Mouse (Mus musculus): ENCODE results near the gene Nit2. TPM values are rescaled to one million over a fixed set of nuclear protein-coding genes. Genes with fewer than 3 reads are reported as not detected.
"Not testable (repeated sequence)": the region's sequence is repeated elsewhere in the genome, so short reads cannot be mapped to it uniquely, and the experiment has no call there.

Gene Nit2
- polyA plus RNA-seq, 1 experiment from 2014 or later, result 63.6 TPM

DNA sequence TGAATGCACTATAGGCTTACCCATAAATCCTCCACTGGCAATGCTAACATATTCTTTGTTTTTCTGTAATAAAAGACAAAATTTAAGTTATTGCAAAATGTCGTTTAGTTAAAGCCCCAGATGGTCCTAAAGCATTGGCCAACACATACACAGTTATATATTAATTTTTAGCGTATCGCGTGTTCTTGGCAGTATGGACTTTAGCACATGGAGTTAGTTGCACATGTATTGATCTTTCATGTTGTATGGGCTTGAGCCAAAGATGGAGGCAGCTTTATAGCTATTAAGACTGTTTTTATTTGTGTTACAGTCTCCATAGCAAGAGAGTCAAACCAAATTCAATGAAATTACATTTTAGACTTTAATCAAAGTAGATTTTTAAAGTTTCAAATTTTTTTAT lies 19.5 kb upstream of the Nit2 start:
- no peaks in the 10 kb centered on the region for H3K4me1 ChIP-seq (ENCODE audit: control insufficient read depth, insufficient read depth, low read length)
- ATAC-seq (ENCODE audit: low read depth), result no peak
- no peaks in the 10 kb centered on the region for H3K27me3 ChIP-seq (ENCODE audit: control insufficient read depth, insufficient read depth, low read length)
- WGBS, result 95% methylated on average over 4 of the region's 4 CpGs
- peaks cover 38% of the 10 kb centered on the region for H3K36me3 ChIP-seq (ENCODE audit: control insufficient read depth, insufficient read depth, low read length)
- no peak overlapping the region for H3K27ac ChIP-seq (ENCODE audit: low read depth, low read length)
- H3K4me3 ChIP-seq (ENCODE audit: low read depth, low read length), result no peak overlapping the region
- no peaks in the 10 kb centered on the region for H3K9me3 ChIP-seq (ENCODE audit: control insufficient read depth, low read length)
- H3K9ac ChIP-seq (replicated peaks; ENCODE audit: low read depth, low read length), result no peak overlapping the region
- no peak overlapping the region for H3K4me2 ChIP-seq (ENCODE audit: low read depth, low read length)

DNA sequence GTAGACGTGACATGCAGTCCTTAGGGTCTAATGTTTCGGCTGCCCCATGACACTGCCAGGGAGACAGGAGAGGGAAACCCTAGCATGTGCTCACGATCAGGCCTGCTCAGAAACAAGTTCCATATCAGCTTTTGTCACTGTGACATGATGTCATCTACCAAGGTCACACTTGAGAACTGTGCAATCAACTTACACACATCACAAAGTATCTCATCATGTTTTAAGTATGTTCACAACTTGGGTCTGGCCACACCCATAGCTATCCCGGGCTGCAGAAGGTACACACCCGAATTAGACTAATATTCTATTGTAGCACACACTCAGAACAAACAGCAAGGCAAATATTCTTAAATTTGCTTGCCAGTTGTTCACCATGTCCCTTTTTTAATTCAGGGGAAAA lies 14.9 kb upstream of the Nit2 start:
- no peak overlapping the region for H3K27ac ChIP-seq (ENCODE audit: low read depth, low read length)
- 95% methylated on average over 5 of the region's 5 CpGs for WGBS
- H3K4me2 ChIP-seq (ENCODE audit: low read depth, low read length), result no peak overlapping the region
- H3K4me1 ChIP-seq (ENCODE audit: control insufficient read depth, insufficient read depth, low read length), result no peaks in the 10 kb centered on the region
- H3K27me3 ChIP-seq (ENCODE audit: control insufficient read depth, insufficient read depth, low read length), result no peaks in the 10 kb centered on the region
- ATAC-seq (ENCODE audit: low read depth), result no peak
- H3K36me3 ChIP-seq (ENCODE audit: control insufficient read depth, insufficient read depth, low read length), result peaks cover 35% of the 10 kb centered on the region
- H3K4me3 ChIP-seq (ENCODE audit: low read depth, low read length), result no peak overlapping the region
- H3K9me3 ChIP-seq (ENCODE audit: control insufficient read depth, low read length), result no peaks in the 10 kb centered on the region
- no peak overlapping the region for H3K9ac ChIP-seq (replicated peaks; ENCODE audit: low read depth, low read length)

- Histone ChIP-seq H3K9me3 (ENCODE audit: control insufficient read depth, low read length) (no peaks in the 10 kb centered on the region), H3K27ac (ENCODE audit: low read depth, low read length) (no peak overlapping the region), H3K4me2 (ENCODE audit: low read depth, low read length) (no peak overlapping the region), H3K4me1 (ENCODE audit: control insufficient read depth, insufficient read depth, low read length) (no peaks in the 10 kb centered on the region), H3K36me3 (ENCODE audit: control insufficient read depth, insufficient read depth, low read length) (peaks cover 35% of the 10 kb centered on the region), H3K27me3 (ENCODE audit: control insufficient read depth, insufficient read depth, low read length) (no peaks in the 10 kb centered on the region), H3K4me3 (ENCODE audit: low read depth, low read length) (no peak overlapping the region), H3K9ac (replicated peaks; ENCODE audit: low read depth, low read length) (no peak overlapping the region)
- 89% methylated on average over 11 of the region's 11 CpGs for WGBS
- ATAC-seq (ENCODE audit: low read depth), result no peak
These were observed 14.0 kb upstream of the Nit2 start for GRCm38 (mm10) chr16:57181180-57181579.

DNA sequence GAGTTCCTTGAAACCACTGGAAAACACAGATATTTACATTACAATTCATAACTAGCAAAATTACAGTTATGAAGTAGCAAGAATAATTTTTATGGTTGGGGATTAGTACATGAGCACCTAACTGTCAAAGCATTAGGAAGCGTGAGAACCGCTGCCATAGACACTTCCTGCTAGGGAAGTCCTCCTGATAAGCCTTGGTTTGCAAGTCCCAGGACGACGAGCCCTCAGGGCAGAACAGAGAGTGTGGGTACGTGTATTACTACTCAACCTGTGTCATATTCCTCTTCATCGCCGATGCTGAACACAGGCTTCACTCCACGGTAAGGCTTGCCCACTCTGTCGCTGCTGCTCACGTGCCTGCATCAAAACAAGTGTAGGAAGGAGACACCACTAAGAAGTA lies 10.5 kb upstream of the Nit2 start:
- Histone ChIP-seq H3K4me2 (ENCODE audit: low read depth, low read length) (no peak overlapping the region), H3K4me1 (ENCODE audit: control insufficient read depth, insufficient read depth, low read length) (no peaks in the 10 kb centered on the region), H3K36me3 (ENCODE audit: control insufficient read depth, insufficient read depth, low read length) (peaks cover 18% of the 10 kb centered on the region), H3K27ac (ENCODE audit: low read depth, low read length) (no peak overlapping the region), H3K9me3 (ENCODE audit: control insufficient read depth, low read length) (no peaks in the 10 kb centered on the region), H3K4me3 (ENCODE audit: low read depth, low read length) (no peak overlapping the region), H3K27me3 (ENCODE audit: control insufficient read depth, insufficient read depth, low read length) (no peaks in the 10 kb centered on the region), H3K9ac (replicated peaks; ENCODE audit: low read depth, low read length) (no peak overlapping the region)
- 93% methylated on average over 10 of the region's 10 CpGs for WGBS
- ATAC-seq (ENCODE audit: low read depth), result no peak; the same call in 1 of the 2 replicates

DNA sequence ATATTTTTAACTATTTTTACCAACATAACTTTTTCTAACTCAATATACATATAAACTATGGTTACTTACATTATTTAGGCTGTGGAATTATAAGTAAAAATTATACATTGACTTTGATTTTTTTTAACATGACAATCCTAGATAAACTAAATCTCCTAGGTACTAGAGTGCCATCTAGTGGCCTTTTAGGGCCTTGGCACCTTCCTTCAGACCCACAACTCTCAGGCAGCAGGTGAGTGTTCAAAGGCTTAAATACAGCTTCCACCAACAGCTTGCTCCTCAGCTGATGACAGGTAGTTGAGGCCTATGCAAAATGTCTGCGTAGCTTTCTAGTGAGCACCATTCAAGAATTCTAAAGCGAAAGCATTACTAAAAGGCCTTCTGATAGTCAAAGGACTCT lies 10.1 kb upstream of the Nit2 start:
- peak; percentile 38; the same call in 1 of the 2 replicates for ATAC-seq (ENCODE audit: low read depth)
- WGBS, result 61% methylated on average over 2 of the region's 2 CpGs
- Histone ChIP-seq H3K4me2 (ENCODE audit: low read depth, low read length) (no peak overlapping the region), H3K9me3 (ENCODE audit: control insufficient read depth, low read length) (no peaks in the 10 kb centered on the region), H3K27ac (ENCODE audit: low read depth, low read length) (no peak overlapping the region), H3K36me3 (ENCODE audit: control insufficient read depth, insufficient read depth, low read length) (peaks cover 18% of the 10 kb centered on the region), H3K9ac (replicated peaks; ENCODE audit: low read depth, low read length) (no peak overlapping the region), H3K27me3 (ENCODE audit: control insufficient read depth, insufficient read depth, low read length) (no peaks in the 10 kb centered on the region), H3K4me1 (ENCODE audit: control insufficient read depth, insufficient read depth, low read length) (no peaks in the 10 kb centered on the region), H3K4me3 (ENCODE audit: low read depth, low read length) (no peak overlapping the region)

DNA sequence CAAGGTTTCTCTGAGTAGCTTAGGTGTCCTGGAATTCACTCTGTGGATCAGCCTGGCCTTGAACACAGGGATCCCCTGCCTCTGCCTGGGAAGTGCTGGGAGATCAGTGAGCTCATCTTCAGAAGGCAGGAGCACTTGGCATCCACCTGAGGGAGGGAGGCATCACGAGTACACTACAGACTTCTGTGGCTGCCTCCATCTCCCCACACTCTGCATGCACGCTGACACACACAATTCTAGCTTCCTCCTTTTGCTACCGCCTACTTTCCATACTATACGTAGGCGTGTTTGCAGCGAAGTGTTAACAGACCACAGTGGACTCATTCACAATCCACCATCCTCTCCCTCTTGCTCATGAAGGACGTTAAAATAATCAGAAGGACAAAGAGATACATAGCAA lies 9.1 kb upstream of the Nit2 start:
- Histone ChIP-seq H3K4me2 (ENCODE audit: low read depth, low read length) (no peak overlapping the region), H3K27me3 (ENCODE audit: control insufficient read depth, insufficient read depth, low read length) (no peaks in the 10 kb centered on the region), H3K36me3 (ENCODE audit: control insufficient read depth, insufficient read depth, low read length) (peaks cover 14% of the 10 kb centered on the region), H3K4me1 (ENCODE audit: control insufficient read depth, insufficient read depth, low read length) (no peaks in the 10 kb centered on the region), H3K9ac (replicated peaks; ENCODE audit: low read depth, low read length) (no peak overlapping the region), H3K4me3 (ENCODE audit: low read depth, low read length) (no peak overlapping the region), H3K9me3 (ENCODE audit: control insufficient read depth, low read length) (no peaks in the 10 kb centered on the region), H3K27ac (ENCODE audit: low read depth, low read length) (no peak overlapping the region)
- WGBS, result 93% methylated on average over 7 of the region's 7 CpGs
- ATAC-seq (ENCODE audit: low read depth), result no peak

GRCm38 (mm10) chr16:57175751-57176150 lies 8.6 kb upstream of the Nit2 start:
- Histone ChIP-seq H3K27me3 (ENCODE audit: control insufficient read depth, insufficient read depth, low read length) (no peaks in the 10 kb centered on the region), H3K4me2 (ENCODE audit: low read depth, low read length) (no peak overlapping the region), H3K4me1 (ENCODE audit: control insufficient read depth, insufficient read depth, low read length) (no peaks in the 10 kb centered on the region), H3K9me3 (ENCODE audit: control insufficient read depth, low read length) (no peaks in the 10 kb centered on the region), H3K36me3 (ENCODE audit: control insufficient read depth, insufficient read depth, low read length) (peaks cover 15% of the 10 kb centered on the region), H3K27ac (ENCODE audit: low read depth, low read length) (no peak overlapping the region), H3K4me3 (ENCODE audit: low read depth, low read length) (no peak overlapping the region), H3K9ac (replicated peaks; ENCODE audit: low read depth, low read length) (no peak overlapping the region)
- WGBS, result 63% methylated on average over 2 of the region's 2 CpGs
- ATAC-seq (ENCODE audit: low read depth), result no peak

DNA sequence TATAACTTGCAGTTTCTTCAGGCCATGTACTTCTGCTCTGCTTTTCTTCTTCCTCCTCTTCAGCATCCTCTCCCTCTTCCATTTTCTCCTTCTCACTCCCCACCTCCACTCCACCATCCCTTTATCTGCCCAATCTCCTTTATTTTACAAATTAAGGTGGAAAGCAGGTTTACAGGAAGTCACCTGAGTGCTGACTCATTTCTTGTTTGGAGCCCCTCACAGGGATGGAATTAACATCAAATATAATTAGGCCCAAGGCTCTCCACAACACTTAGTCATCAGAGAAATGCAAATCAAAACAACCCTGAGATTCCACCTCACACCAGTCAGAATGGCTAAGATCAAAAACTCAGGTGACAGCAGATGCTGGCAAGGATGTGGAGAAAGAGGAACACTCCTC lies 7.3 kb upstream of the Nit2 start:
- peaks cover 15% of the 10 kb centered on the region for H3K36me3 ChIP-seq (ENCODE audit: control insufficient read depth, insufficient read depth, low read length)
- not testable (repeated sequence) for ATAC-seq (ENCODE audit: low read depth); H3K4me3 ChIP-seq (ENCODE audit: low read depth, low read length); H3K27ac ChIP-seq (ENCODE audit: low read depth, low read length); H3K4me2 ChIP-seq (ENCODE audit: low read depth, low read length); H3K9me3 ChIP-seq (ENCODE audit: control insufficient read depth, low read length); H3K27me3 ChIP-seq (ENCODE audit: control insufficient read depth, insufficient read depth, low read length); H3K4me1 ChIP-seq (ENCODE audit: control insufficient read depth, insufficient read depth, low read length); H3K9ac ChIP-seq (replicated peaks; ENCODE audit: low read depth, low read length)

DNA sequence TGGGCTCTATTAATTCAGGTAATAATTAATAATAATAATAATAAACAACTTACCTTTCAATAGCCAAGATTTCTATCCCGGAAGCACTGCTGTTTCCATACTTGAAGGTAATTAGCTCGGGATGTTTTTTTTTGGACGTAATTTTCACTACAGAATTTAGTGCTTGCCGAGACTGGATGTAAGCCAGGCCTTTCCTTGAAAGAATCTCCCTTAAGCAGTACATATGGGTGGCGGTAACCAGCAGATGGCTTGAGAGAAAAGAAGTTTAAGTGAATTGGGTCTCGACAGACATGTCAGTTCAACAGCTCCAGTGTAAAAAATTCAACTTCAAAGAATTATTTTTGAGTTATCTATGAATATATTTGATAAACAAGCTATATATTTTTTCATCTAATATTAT lies 4.4 kb upstream of the Nit2 start:
- H3K4me3 ChIP-seq (ENCODE audit: low read depth, low read length), result no peak overlapping the region
- 87% methylated on average over 6 of the region's 6 CpGs for WGBS
- no peak overlapping the region for H3K4me2 ChIP-seq (ENCODE audit: low read depth, low read length)
- no peaks in the 10 kb centered on the region for H3K9me3 ChIP-seq (ENCODE audit: control insufficient read depth, low read length)
- no peak overlapping the region for H3K27ac ChIP-seq (ENCODE audit: low read depth, low read length)
- peaks cover 15% of the 10 kb centered on the region; the same call in 1 of the 2 replicates for H3K36me3 ChIP-seq (ENCODE audit: control insufficient read depth, insufficient read depth, low read length)
- H3K9ac ChIP-seq (replicated peaks; ENCODE audit: low read depth, low read length), result no peak overlapping the region
- H3K27me3 ChIP-seq (ENCODE audit: control insufficient read depth, insufficient read depth, low read length), result no peaks in the 10 kb centered on the region
- H3K4me1 ChIP-seq (ENCODE audit: control insufficient read depth, insufficient read depth, low read length), result peaks cover 5% of the 10 kb centered on the region; the same call in 1 of the 2 replicates
- no peak for ATAC-seq (ENCODE audit: low read depth)

DNA sequence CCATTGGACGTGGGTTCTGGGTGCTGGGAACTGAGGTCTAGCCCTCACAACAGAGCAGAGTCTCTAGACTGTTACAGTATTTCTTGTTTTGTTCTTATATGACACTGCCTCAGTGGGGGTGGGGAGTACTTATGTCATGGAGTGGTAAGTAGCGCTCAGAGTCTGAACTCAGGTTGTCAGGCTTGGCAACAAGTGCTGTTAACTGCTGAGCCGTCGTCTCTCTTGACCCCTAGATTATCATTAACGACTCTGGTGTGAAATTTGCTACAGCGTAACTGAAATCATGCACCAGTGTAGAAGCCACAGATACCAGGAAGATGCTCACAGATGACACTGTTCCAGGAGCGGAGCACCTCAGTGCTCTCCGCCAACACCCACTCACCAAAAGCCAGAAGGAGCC lies 4.0 kb upstream of the Nit2 start:
- no peak overlapping the region for H3K4me3 ChIP-seq (ENCODE audit: low read depth, low read length)
- H3K27me3 ChIP-seq (ENCODE audit: control insufficient read depth, insufficient read depth, low read length), result no peaks in the 10 kb centered on the region
- H3K36me3 ChIP-seq (ENCODE audit: control insufficient read depth, insufficient read depth, low read length), result peaks cover 15% of the 10 kb centered on the region; the same call in 1 of the 2 replicates
- no peak for ATAC-seq (ENCODE audit: low read depth)
- WGBS, result 90% methylated on average over 8 of the region's 8 CpGs
- H3K4me2 ChIP-seq (ENCODE audit: low read depth, low read length), result no peak overlapping the region
- H3K27ac ChIP-seq (ENCODE audit: low read depth, low read length), result no peak overlapping the region
- peaks cover 5% of the 10 kb centered on the region; the same call in 1 of the 2 replicates for H3K4me1 ChIP-seq (ENCODE audit: control insufficient read depth, insufficient read depth, low read length)
- H3K9me3 ChIP-seq (ENCODE audit: control insufficient read depth, low read length), result no peaks in the 10 kb centered on the region
- H3K9ac ChIP-seq (replicated peaks; ENCODE audit: low read depth, low read length), result no peak overlapping the region
